Mouse (Mus musculus): ENCODE results near the gene Lpar2.

GRCm38 (mm10) chr8:69820466-69820865 is 1.8 kb upstream of the Lpar2 start:
- no peak for TF ChIP-seq GATA1 (IDR thresholded peaks at IDR 0.05; ENCODE audit: borderline replicate concordance, low read length)
- TF ChIP-seq FLI1 (IDR thresholded peaks at IDR 0.05; ENCODE audit: low read length): no peak

Data from megakaryocyte, embryonic 14.5 days (primary cell).